Mouse (Mus musculus): ENCODE measurements around the gene Pam.

DNA sequence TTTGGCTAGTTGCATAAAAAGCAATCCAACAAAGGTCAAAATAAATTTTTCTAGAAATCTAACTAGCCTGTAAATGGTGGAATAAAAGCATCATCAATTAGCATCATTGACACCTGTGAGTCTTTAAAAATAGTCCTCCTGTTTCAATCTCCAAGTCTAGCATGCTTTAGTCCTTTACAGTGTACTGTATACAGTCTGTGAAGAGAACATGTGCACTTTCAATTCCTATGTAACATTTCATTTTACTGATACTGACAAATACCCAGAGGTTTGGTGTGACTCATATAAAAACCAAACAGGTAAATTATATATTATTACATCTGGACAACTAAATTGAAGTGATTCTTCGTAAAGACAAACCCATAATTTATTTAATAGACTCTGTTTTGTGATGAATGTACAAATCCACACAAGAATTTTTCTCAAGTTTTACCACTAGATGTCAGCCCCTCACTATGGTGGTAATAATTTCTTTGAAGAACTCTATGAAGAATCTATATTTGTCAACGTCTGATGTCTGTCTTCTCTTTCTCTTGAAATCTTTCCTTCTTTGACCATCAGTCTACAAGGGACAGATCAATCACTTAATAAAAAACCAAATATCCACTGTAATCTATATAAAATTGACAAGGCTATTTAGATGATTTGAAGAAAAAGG lies 286.1 kb downstream of the Pam start:
- TF ChIP-seq CTCF (conservative IDR thresholded peaks at IDR 0.05; ENCODE audit: insufficient read depth, insufficient read length, low read depth, low read length) (0 out of 2 replicates have a peak, but pooled peaks have one; percentile 5), POLR2A (IDR thresholded peaks at IDR 0.05; ENCODE audit: low read depth, low read length) (no peak)

Measured in kidney, adult 2 months (tissue).